Mouse (Mus musculus): ENCODE measurements at regions not wholly inside any gene's neighbourhood (a gene's known extent, or its start where the extent isn't known, plus 50 kb on each side); places are given as distances from the start of the nearest gene placed in this dataset.

DNA sequence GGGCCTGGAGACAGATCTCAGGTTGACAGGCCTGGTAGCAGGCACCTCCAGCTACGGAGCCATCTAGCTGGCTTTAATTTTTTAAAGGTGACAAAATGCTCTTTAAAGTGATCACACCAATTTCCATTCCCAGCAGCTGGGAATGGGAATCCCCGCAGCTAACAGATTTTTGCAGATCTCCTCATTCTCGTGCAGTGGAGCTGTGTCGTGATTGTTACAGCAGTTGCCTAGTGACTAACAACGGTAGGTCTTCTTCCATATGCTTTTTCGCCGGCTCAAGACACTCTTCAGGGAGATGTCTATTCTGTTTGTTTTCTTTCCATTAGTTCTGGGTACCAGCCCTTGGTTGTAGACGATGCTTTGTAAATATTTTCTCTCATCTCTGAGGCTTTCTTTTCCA, 109.3 kb downstream of the Bcl2l11 start:
- no peak overlapping the region for H3K27ac ChIP-seq (ENCODE audit: low read depth, low read length)
- 64% methylated on average over 8 of the region's 8 CpGs for WGBS (ENCODE audit: insufficient replicate concordance)

GRCm38 (mm10) chr2:128239451-128239850, 113.6 kb downstream of the Bcl2l11 start:
- no peak overlapping the region for H3K4me2 ChIP-seq
- H3K9ac ChIP-seq (ENCODE audit: low read depth, low read length) = no peak overlapping the region
- ATAC-seq (replicated peaks; ENCODE audit: insufficient number of reproducible peaks, low FRiP score, low TSS enrichment) = no peak
- 75% methylated on average over 4 of the region's 4 CpGs for WGBS (ENCODE audit: insufficient replicate concordance)
- no peaks in the 10 kb centered on the region for H3K4me1 ChIP-seq (ENCODE audit: control insufficient read depth, insufficient read depth, low read length)
- no peak overlapping the region for H3K4me3 ChIP-seq (ENCODE audit: low read depth, low read length)
- no peak overlapping the region for H3K27ac ChIP-seq (ENCODE audit: low read depth, low read length)
- H3K9me3 ChIP-seq (replicated peaks; ENCODE audit: control insufficient read depth, low read length) = no peaks in the 10 kb centered on the region
- no peaks in the 10 kb centered on the region for H3K36me3 ChIP-seq (ENCODE audit: control insufficient read depth, insufficient read depth, low read length)
- H3K27me3 ChIP-seq (ENCODE audit: control insufficient read depth, insufficient read depth, low read length) = no peaks in the 10 kb centered on the region

More for the DNA sequence above, 109.3 kb downstream of the Bcl2l11 start:
- no peak overlapping the region for H3K4me2 ChIP-seq
- H3K9ac ChIP-seq (ENCODE audit: low read depth, low read length) = no peak overlapping the region
- ATAC-seq (replicated peaks; ENCODE audit: insufficient number of reproducible peaks, low FRiP score, low TSS enrichment) = no peak
- H3K9me3 ChIP-seq (replicated peaks; ENCODE audit: control insufficient read depth, low read length) = no peaks in the 10 kb centered on the region
- peaks cover 11% of the 10 kb centered on the region; the same call in 1 of the 2 replicates for H3K4me1 ChIP-seq (ENCODE audit: control insufficient read depth, insufficient read depth, low read length)
- H3K36me3 ChIP-seq (ENCODE audit: control insufficient read depth, insufficient read depth, low read length) = no peaks in the 10 kb centered on the region
- no peaks in the 10 kb centered on the region for H3K27me3 ChIP-seq (ENCODE audit: control insufficient read depth, insufficient read depth, low read length)
- H3K4me3 ChIP-seq (ENCODE audit: low read depth, low read length) = no peak overlapping the region

DNA sequence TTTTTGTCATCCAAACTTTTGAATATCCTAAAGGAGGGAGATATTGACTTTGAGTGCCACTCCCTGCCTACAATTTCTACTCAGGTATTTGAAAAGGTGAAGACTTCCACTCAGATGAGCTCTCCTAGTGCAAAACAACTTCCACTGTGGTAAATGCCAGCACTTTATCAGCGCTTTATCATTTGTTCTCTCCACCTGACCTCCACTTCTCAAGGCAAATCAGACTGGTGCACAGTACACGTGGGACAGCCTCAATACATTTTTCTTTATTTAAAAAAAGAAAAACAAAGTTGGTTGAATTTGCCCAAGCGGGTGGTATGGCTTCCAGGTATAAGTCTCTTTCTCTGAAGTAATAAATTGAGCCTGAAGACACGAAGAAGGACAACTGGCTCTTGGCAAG, 114.2 kb downstream of the Bcl2l11 start:
- WGBS (ENCODE audit: insufficient replicate concordance) = 63% methylated on average over 4 of the region's 4 CpGs
- Histone ChIP-seq H3K36me3 (ENCODE audit: control insufficient read depth, insufficient read depth, low read length) (no peaks in the 10 kb centered on the region), H3K27me3 (ENCODE audit: control insufficient read depth, insufficient read depth, low read length) (no peaks in the 10 kb centered on the region), H3K27ac (ENCODE audit: low read depth, low read length) (no peak overlapping the region), H3K9me3 (replicated peaks; ENCODE audit: control insufficient read depth, low read length) (no peaks in the 10 kb centered on the region), H3K4me2 (no peak overlapping the region), H3K9ac (ENCODE audit: low read depth, low read length) (no peak overlapping the region), H3K4me1 (ENCODE audit: control insufficient read depth, insufficient read depth, low read length) (no peaks in the 10 kb centered on the region), H3K4me3 (ENCODE audit: low read depth, low read length) (no peak overlapping the region)
- ATAC-seq (replicated peaks; ENCODE audit: insufficient number of reproducible peaks, low FRiP score, low TSS enrichment) = no peak

DNA sequence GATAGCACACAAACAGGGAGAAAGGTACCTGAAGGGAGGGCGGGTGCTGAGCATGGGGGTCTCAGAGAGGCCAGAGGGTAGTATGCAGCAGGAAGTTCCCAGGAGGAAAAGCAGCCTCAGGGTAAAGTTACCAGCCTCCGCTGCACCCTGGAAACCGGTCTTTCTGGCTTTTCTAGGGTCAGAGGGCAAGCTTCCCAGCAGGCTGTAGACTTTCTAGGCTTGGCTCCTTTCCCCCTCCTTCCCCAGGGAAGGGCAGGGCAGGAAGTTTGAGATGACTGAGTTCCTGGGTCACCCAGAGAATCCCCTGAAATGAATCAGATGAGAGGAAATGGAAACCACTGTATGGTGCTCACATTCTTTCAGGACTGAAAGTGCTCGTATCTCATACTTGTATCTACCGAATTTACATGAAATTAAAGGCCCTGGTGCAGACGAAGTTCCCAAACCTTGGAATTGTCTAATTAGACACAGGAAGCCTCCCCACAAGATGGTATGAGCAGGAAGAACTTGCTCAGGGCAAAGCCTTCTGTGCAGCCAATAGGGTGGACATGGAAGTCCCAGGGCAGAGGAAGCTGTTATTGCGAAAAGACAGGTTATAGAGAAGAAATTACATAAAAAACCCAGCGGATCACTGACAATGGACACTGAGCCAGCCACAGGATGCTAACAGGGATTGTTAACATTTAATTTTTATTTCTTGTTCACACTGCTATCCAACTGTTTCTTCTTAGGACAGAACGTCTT, 114.9 kb downstream of the Bcl2l11 start:
- Histone ChIP-seq H3K27me3 (ENCODE audit: control insufficient read depth, insufficient read depth, low read length) (no peaks in the 10 kb centered on the region), H3K4me3 (ENCODE audit: low read depth, low read length) (no peak overlapping the region), H3K4me1 (ENCODE audit: control insufficient read depth, insufficient read depth, low read length) (0 out of 2 replicates have a peak, but pooled peaks cover 3% of the 10 kb centered on the region), H3K9ac (ENCODE audit: low read depth, low read length) (no peak overlapping the region), H3K36me3 (ENCODE audit: control insufficient read depth, insufficient read depth, low read length) (no peaks in the 10 kb centered on the region), H3K9me3 (replicated peaks; ENCODE audit: control insufficient read depth, low read length) (no peaks in the 10 kb centered on the region), H3K27ac (ENCODE audit: low read depth, low read length) (no peak overlapping the region), H3K4me2 (no peak overlapping the region)
- no peak for ATAC-seq (replicated peaks; ENCODE audit: insufficient number of reproducible peaks, low FRiP score, low TSS enrichment)
- 42% methylated on average over 9 of the region's 9 CpGs for WGBS (ENCODE audit: insufficient replicate concordance)

- Histone ChIP-seq H3K36me3 (ENCODE audit: control insufficient read depth, insufficient read depth, low read length) (no peaks in the 10 kb centered on the region), H3K9ac (ENCODE audit: low read depth, low read length) (no peak overlapping the region), H3K4me3 (ENCODE audit: low read depth, low read length) (no peak overlapping the region), H3K9me3 (replicated peaks; ENCODE audit: control insufficient read depth, low read length) (no peaks in the 10 kb centered on the region), H3K27me3 (ENCODE audit: control insufficient read depth, insufficient read depth, low read length) (no peaks in the 10 kb centered on the region), H3K4me1 (ENCODE audit: control insufficient read depth, insufficient read depth, low read length) (0 out of 2 replicates have a peak, but pooled peaks cover 3% of the 10 kb centered on the region), H3K27ac (ENCODE audit: low read depth, low read length) (no peak overlapping the region), H3K4me2 (no peak overlapping the region)
- 15% methylated on average over 3 of the region's 3 CpGs for WGBS (ENCODE audit: insufficient replicate concordance)
- no peak for ATAC-seq (replicated peaks; ENCODE audit: insufficient number of reproducible peaks, low FRiP score, low TSS enrichment)
These were observed 115.4 kb downstream of the Bcl2l11 start for GRCm38 (mm10) chr2:128241280-128241665.

GRCm38 (mm10) chr2:128245544-128245943, 119.7 kb downstream of the Bcl2l11 start:
- Histone ChIP-seq H3K9ac (ENCODE audit: low read depth, low read length) (no peak overlapping the region), H3K27ac (ENCODE audit: low read depth, low read length) (no peak overlapping the region), H3K9me3 (replicated peaks; ENCODE audit: control insufficient read depth, low read length) (no peaks in the 10 kb centered on the region), H3K4me2 (no peak overlapping the region), H3K4me3 (ENCODE audit: low read depth, low read length) (no peak overlapping the region), H3K4me1 (ENCODE audit: control insufficient read depth, insufficient read depth, low read length) (0 out of 2 replicates have a peak, but pooled peaks cover 3% of the 10 kb centered on the region), H3K36me3 (ENCODE audit: control insufficient read depth, insufficient read depth, low read length) (no peaks in the 10 kb centered on the region), H3K27me3 (ENCODE audit: control insufficient read depth, insufficient read depth, low read length) (no peaks in the 10 kb centered on the region)
- WGBS (ENCODE audit: insufficient replicate concordance) = 54% methylated on average over 10 of the region's 10 CpGs
- 0 out of 2 replicates have a peak, but pooled peaks have one; percentile 4 for ATAC-seq (replicated peaks; ENCODE audit: insufficient number of reproducible peaks, low FRiP score, low TSS enrichment)

DNA sequence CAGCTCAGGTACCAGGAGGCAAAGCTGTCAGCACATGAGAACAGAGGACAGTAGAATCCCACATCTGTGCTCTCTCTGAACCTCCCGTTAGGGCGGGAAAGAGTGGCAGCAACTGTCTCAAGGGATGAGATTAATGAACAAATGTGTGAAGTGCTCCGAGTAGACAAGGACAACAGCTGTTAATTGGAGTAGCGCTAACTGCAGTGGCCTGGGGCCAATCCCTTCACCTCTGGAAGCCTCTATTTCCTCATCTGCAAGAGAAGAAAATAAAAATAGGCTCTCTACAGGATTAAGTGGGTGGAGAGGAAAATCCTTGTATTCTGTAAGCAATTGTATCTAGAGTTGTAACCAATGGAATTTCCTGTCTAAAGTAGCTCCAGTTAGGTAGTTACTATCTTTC, 122.1 kb downstream of the Bcl2l11 start:
- no peak overlapping the region for H3K4me2 ChIP-seq
- WGBS (ENCODE audit: insufficient replicate concordance) = 26% methylated on average over 4 of the region's 4 CpGs
- H3K9ac ChIP-seq (ENCODE audit: low read depth, low read length) = no peak overlapping the region
- no peak for ATAC-seq (replicated peaks; ENCODE audit: insufficient number of reproducible peaks, low FRiP score, low TSS enrichment)
- H3K4me1 ChIP-seq (ENCODE audit: control insufficient read depth, insufficient read depth, low read length) = 0 out of 2 replicates have a peak, but pooled peaks cover 3% of the 10 kb centered on the region
- H3K36me3 ChIP-seq (ENCODE audit: control insufficient read depth, insufficient read depth, low read length) = no peaks in the 10 kb centered on the region
- no peak overlapping the region for H3K4me3 ChIP-seq (ENCODE audit: low read depth, low read length)
- H3K27ac ChIP-seq (ENCODE audit: low read depth, low read length) = no peak overlapping the region
- H3K9me3 ChIP-seq (replicated peaks; ENCODE audit: control insufficient read depth, low read length) = no peaks in the 10 kb centered on the region
- no peaks in the 10 kb centered on the region for H3K27me3 ChIP-seq (ENCODE audit: control insufficient read depth, insufficient read depth, low read length)

DNA sequence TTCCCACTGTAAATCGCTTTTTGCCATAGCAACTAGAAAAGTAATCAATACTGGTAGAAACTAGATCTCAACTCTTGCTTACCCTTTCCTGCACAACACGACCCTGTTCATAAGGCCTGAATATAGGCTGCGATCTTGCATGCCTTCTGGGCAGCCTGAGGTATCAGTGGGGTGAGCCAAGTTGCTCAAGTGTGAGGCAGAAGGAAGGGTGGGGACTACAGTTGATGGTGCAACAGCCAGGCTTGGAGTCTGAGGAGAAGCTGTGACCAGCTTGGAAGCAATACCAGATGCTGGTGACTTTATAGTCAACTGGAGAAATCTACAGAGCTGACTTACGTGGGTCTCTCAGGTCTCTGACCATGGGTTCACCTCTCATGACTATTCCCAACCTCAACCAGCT, 123.3 kb downstream of the Bcl2l11 start:
- no peak for ATAC-seq (replicated peaks; ENCODE audit: insufficient number of reproducible peaks, low FRiP score, low TSS enrichment)
- Histone ChIP-seq H3K27ac (ENCODE audit: low read depth, low read length) (no peak overlapping the region), H3K4me2 (no peak overlapping the region), H3K36me3 (ENCODE audit: control insufficient read depth, insufficient read depth, low read length) (no peaks in the 10 kb centered on the region), H3K9me3 (replicated peaks; ENCODE audit: control insufficient read depth, low read length) (no peaks in the 10 kb centered on the region), H3K4me3 (ENCODE audit: low read depth, low read length) (no peak overlapping the region), H3K9ac (ENCODE audit: low read depth, low read length) (no peak overlapping the region), H3K4me1 (ENCODE audit: control insufficient read depth, insufficient read depth, low read length) (0 out of 2 replicates have a peak, but pooled peaks cover 3% of the 10 kb centered on the region), H3K27me3 (ENCODE audit: control insufficient read depth, insufficient read depth, low read length) (no peaks in the 10 kb centered on the region)
- WGBS (ENCODE audit: insufficient replicate concordance) = 88% methylated on average over 4 of the region's 4 CpGs

- no peak overlapping the region for H3K27ac ChIP-seq (ENCODE audit: low read depth, low read length)
- ATAC-seq (replicated peaks; ENCODE audit: insufficient number of reproducible peaks, low FRiP score, low TSS enrichment) = no peak
- H3K4me3 ChIP-seq (ENCODE audit: low read depth, low read length) = no peak overlapping the region
- no peaks in the 10 kb centered on the region for H3K27me3 ChIP-seq (ENCODE audit: control insufficient read depth, insufficient read depth, low read length)
- 0 out of 2 replicates have a peak, but pooled peaks cover 3% of the 10 kb centered on the region for H3K4me1 ChIP-seq (ENCODE audit: control insufficient read depth, insufficient read depth, low read length)
- WGBS (ENCODE audit: insufficient replicate concordance) = 78% methylated on average over 2 of the region's 2 CpGs
- no peaks in the 10 kb centered on the region for H3K9me3 ChIP-seq (replicated peaks; ENCODE audit: control insufficient read depth, low read length)
- H3K4me2 ChIP-seq = no peak overlapping the region
- no peaks in the 10 kb centered on the region for H3K36me3 ChIP-seq (ENCODE audit: control insufficient read depth, insufficient read depth, low read length)
- H3K9ac ChIP-seq (ENCODE audit: low read depth, low read length) = no peak overlapping the region
These were observed 123.8 kb downstream of the Bcl2l11 start for GRCm38 (mm10) chr2:128249607-128250006.
